Mouse (Mus musculus) bone marrow macrophage, adult 2 months (primary cell): ENCODE results near the gene Cftr.

ENCODE experiments used
- CTCF ChIP-seq: IDR thresholded peaks from 2 replicates; pipeline ENCODE4 v1.5.1; 2012; ENCODE audit warnings: low read depth, mild to moderate bottlenecking, low read length, moderate library complexity
- POLR2A ChIP-seq: IDR thresholded peaks from 2 replicates; pipeline ENCODE4 v1.6.1; 2012; ENCODE audit warnings: mild to moderate bottlenecking, low read depth, low read length, borderline replicate concordance

GRCm38 (mm10) chr6:18338307-18338706 is 167.8 kb downstream of the Cftr start:
- TF ChIP-seq CTCF = no peak
- no peak for TF ChIP-seq POLR2A
